Mouse (Mus musculus) mesoderm, embryonic 11.5 days (tissue): ENCODE data around the gene V1ra8.
"Not testable (repeated sequence)": the region's sequence is repeated elsewhere in the genome, so short reads cannot be mapped to it uniquely, and the experiment has no call there.

Source experiments
- DNase-seq: peaks from one replicate; pipeline ENCODE4 v3.0.0-alpha.2; 2012; ENCODE audit warnings: low read depth, low spot score

V1ra8 gene

GRCm38 (mm10) chr6:90202493-90202892 lies at the start of gene V1ra8:
TSS of gene V1ra8 (plus strand) at chr6:90202793.
- not testable (repeated sequence) for DNase-seq

DNA sequence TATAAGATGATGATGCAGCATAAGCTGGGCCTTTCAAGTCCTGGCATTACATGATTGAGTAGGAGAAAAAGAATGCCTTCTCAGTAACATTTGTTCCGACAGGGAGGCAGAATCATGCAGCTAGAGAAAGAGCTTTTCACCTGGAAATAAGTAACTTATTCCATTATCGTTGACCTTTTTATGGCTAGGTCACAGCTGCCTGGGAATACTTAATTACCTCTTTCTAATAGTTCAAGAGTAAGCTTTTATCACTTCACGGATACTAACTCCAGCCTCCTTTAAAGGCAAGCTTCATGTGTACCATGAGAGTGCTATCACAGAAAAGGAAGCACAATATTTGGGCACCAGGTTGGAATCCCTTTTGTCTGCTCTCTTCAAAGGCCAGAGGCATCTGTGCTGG lies 42.5 kb upstream of the V1ra8 start:
- no peak for DNase-seq

DNA sequence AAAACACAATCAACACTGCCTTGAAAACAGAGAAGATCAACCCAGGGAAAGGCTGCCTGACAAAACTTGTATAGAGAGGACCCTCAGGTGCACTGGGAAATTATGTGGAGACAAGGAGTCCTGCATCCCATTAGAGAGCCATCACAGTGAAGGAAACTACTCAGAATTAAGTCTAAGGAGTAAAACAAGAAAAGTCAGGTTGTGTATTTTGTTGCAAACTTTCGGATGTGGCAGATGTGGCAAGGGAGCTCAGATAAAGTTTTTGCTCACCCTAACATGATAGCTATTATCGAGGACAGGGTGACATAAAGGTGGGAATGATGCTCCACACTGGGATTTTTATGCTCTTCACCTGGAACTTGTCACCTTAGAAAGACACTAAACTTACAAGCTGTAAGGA lies 28.1 kb upstream of the V1ra8 start, which contains the start of gene Vmn1r52:
Gene Vmn1r52, plus strand, starts transcription at position 301 of the 400 bp plus-strand sequence.
- DNase-seq = no peak

DNA sequence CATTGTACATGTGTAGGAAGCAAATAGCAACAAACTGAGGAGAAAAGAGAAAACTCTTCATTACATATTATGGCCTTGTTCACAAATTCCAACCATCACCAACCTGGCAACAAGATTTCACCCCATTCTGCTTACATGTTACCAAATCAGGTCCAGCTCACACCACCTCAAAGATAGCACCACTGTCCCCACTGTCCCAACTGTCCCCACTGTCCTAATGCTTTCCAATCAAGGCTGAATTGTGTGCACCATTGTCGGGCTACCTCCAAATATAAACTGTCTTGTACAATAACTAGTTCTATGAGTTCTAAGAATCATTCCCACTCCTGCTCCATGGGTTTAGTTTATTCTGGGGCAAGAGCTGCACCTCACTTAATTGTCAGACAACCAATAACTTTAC lies 21.7 kb downstream of the V1ra8 start, which contains the start of gene Vmn1r53:
Gene Vmn1r53, minus strand, starts transcription at position 101 of the 400 bp plus-strand sequence.
- DNase-seq = no peak

- DNase-seq = not testable (repeated sequence)
Observed at GRCm38 (mm10) chr6:90232114-90232513, 29.5 kb downstream of the V1ra8 start.

DNA sequence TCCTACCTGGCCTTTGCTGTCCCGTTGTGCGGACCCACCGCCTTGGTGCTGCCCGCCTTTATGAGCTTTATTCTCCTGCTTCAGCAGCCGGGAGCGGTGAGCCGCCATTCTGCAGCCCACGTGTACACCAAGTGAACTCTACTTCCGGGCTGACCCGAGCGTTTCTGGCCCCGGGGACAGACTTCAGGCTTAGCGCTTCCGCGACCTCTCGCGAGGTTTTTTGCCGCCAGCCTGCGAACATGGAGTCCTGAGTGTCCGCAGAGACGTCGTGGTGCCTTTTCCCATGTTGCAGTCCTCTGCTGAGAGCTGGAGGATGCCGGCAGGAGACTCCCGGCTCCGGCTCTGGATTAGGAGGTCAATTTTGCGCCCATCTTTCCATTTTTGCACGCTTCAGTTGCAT lies 30.1 kb downstream of the V1ra8 start:
- DNase-seq = peak; percentile 20

DNA sequence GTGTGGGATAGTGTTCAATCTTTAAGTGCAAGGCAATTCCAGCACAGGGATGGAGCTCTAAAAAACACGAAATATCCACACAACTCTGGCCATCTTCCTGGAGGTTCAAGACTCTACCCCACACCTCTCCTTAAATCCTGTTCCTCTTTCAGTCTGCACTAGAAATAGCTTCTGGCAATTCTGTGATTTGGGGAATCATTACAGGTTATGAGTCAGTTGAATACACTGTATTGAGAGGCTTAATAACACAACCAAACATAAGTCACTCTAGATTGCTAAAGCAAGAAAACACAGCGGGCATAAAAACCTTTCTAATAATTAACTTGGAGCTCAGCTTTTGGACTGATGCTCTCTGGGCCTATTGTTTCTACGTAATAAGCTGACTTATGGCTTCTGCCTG lies 41.4 kb downstream of the V1ra8 start:
- DNase-seq = no peak

- DNase-seq = no peak
Observed at GRCm38 (mm10) chr6:90246000-90246399, 43.4 kb downstream of the V1ra8 start, which contains the start of gene Vmn1r54. TSS of gene Vmn1r54 (plus strand) at chr6:90246300.
